Mouse (Mus musculus) hematopoietic stem cell, adult 5-6 weeks (primary cell): ENCODE results near the gene Cdca8. TPM values are rescaled to one million over a fixed set of nuclear protein-coding genes. Genes with fewer than 3 reads are reported as not detected.

Source experiments
- ATAC-seq, 2 experiments: fragments of 125-278 bp in 1 of 2; replicated peaks in 1 of 2; 2 replicates each; pipeline ENCODE4 v1.8.0; 2016 to 2017; ENCODE audit warnings: inconsistent platforms in 2 of 2, mild to moderate bottlenecking in 2 of 2, moderate number of reproducible peaks in 2 of 2, low read depth in 1 of 2, moderate TSS enrichment in 1 of 2; ENCODE audit not compliant: low FRiP score in 2 of 2, poor library complexity in 2 of 2, severe bottlenecking in 2 of 2, insufficient read depth in 1 of 2, low TSS enrichment in 1 of 2
- total RNA-seq: library from RNA; stranded (forward); fragments of 172-1452, 232-1000 nt; gene quantifications from 2 replicates; pipeline ENCODE4 v1.2.3, GENCODE M21; 2017

The Cdca8 gene
- total RNA-seq, 1 experiment from 2014 or later: 89.3 TPM

- ATAC-seq: peak; percentile 36 to 53; a peak in 1 of 4 replicates
Measured at GRCm38 (mm10) chr4:124894508-124895428, 44.3 kb downstream of the Cdca8 start.

GRCm38 (mm10) chr4:124893769-124894168, 45.3 kb downstream of the Cdca8 start:
- no peak for ATAC-seq

GRCm38 (mm10) chr4:124890831-124891230, 48.3 kb downstream of the Cdca8 start:
- no peak for ATAC-seq

GRCm38 (mm10) chr4:124889935-124890334, 49.2 kb downstream of the Cdca8 start:
- no peak for ATAC-seq

GRCm38 (mm10) chr4:124888702-124889101, 50.4 kb downstream of the Cdca8 start:
- no peak for ATAC-seq

GRCm38 (mm10) chr4:124882151-124882729, 56.9 kb downstream of the Cdca8 start:
- ATAC-seq: peak in 1 of 2 experiments; percentile 64; a peak in 2 of 4 replicates

GRCm38 (mm10) chr4:124881341-124881908, 57.7 kb downstream of the Cdca8 start:
- ATAC-seq: no peak; a peak in 1 of 4 replicates

GRCm38 (mm10) chr4:124880599-124880998, 58.5 kb downstream of the Cdca8 start, which contains the start of gene Epha10:
TSS of gene Epha10 (plus strand) at chr4:124880899.
- no peak for ATAC-seq

- ATAC-seq: no peak
Measured at GRCm38 (mm10) chr4:124872719-124873118, 66.4 kb downstream of the Cdca8 start.

Other genes with a start within 250 kb of the Cdca8 start
- 77.8 and 93.4 TPM in 2 replicates for gene Utp11, start 245.7 kb downstream of the Cdca8 start, total RNA-seq
- gene Fhl3, start 238.6 kb downstream of the Cdca8 start, total RNA-seq: 9.7 and 15.5 TPM in 2 replicates
- gene Sf3a3, start 224.5 kb downstream of the Cdca8 start, total RNA-seq: 118 and 153 TPM in 2 replicates
- 33.5 and 42.3 TPM in 2 replicates for gene Inpp5b, start 197.5 kb downstream of the Cdca8 start, total RNA-seq
- gene Mtf1, start 137.2 kb downstream of the Cdca8 start, total RNA-seq: 24.5 and 35.9 TPM in 2 replicates
- gene Yrdc, start 88.6 kb downstream of the Cdca8 start, total RNA-seq: 37.7 and 54.7 TPM in 2 replicates
- gene 1110065P20Rik, start 88.1 kb downstream of the Cdca8 start, total RNA-seq: 6.4 and 7.6 TPM in 2 replicates
- gene Maneal, start 77.1 kb downstream of the Cdca8 start, total RNA-seq: not detected in 2 replicates
- not detected in 2 replicates for gene Epha10, start 58.4 kb downstream of the Cdca8 start, total RNA-seq
- gene 9930104L06Rik, start 2.3 kb downstream of the Cdca8 start, total RNA-seq: 14.3 and 15.4 TPM in 2 replicates
- gene Rspo1, start 47.1 kb upstream of the Cdca8 start, total RNA-seq: 2.3 TPM in 1 of 2 replicates, not detected in the other
- gene Gnl2, start 77.3 kb upstream of the Cdca8 start, total RNA-seq: 161 and 225 TPM in 2 replicates
- gene Dnali1, start 126.4 kb upstream of the Cdca8 start, total RNA-seq: not detected in 2 replicates
- 26.7 and 36.9 TPM in 2 replicates for gene Snip1, start 127.4 kb upstream of the Cdca8 start, total RNA-seq
- 44.0 and 68.0 TPM in 2 replicates for gene Meaf6, start 145.8 kb upstream of the Cdca8 start, total RNA-seq
- gene Zc3h12a, start 188.5 kb upstream of the Cdca8 start, total RNA-seq: 7.0 and 11.4 TPM in 2 replicates